ENCODE assay signal across 22 mouse cellular contexts in the genomic region with DNA sequence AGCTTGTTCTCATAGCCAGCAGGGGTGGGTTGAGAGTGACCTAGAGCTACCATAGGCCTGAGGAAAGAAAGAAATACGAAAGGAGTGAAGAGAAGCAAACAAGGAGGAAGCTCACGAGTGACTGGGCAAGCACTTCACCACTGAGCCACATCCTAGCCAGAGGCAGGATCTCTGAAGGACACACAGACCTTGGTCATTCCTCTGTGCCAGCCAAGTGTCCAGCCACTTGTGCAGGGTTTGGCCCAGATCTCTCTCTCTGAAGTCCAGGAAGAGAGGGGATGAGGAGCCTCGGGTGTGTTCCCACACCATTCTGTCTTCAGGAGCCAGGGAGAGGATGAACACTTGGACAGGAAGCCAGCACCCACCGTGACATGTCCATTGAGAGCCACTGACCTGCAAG.
DNase-seq lines count a peak whose midpoint lies in the region; TF ChIP-seq lines count a peak whose summit lies in the region.
"Had no signal": no experiment of that assay in that cellular context is flagged by ENCODE, and none has a peak within 500 bp of the region (broad histone marks: within the 10 kb centered on the region; RNA-seq: fewer than 3 reads in every experiment).

No protein-coding gene starts in this region.

- H3K36me3 ChIP-seq in kidney, adult 2 months (ENCODE audit: control insufficient read depth, insufficient read depth, low read length): no peaks in the 10 kb centered on the region
- H3K36me3 ChIP-seq: embryonic facial prominence, embryonic 12.5 days; embryonic facial prominence, embryonic 15.5 days; heart, embryonic 13.5 days; hindbrain, embryonic 12.5 days; hindbrain, embryonic 15.5 days had no signal

- TF ChIP-seq CTCF in kidney, adult 2 months (conservative IDR thresholded peaks at IDR 0.05; ENCODE audit: insufficient read depth, insufficient read length, low read depth, low read length): no peak
- TF ChIP-seq CTCF in left cerebral cortex, adult 2 months (IDR thresholded peaks at IDR 0.05): no peak

- H3K27ac ChIP-seq in kidney, adult 2 months (ENCODE audit: insufficient read depth, low read depth, low read length): no peak overlapping the region
- no peak overlapping the region for H3K27ac ChIP-seq in left cerebral cortex, adult 2 months
- H3K27ac ChIP-seq: embryonic facial prominence, embryonic 12.5 days; embryonic facial prominence, embryonic 15.5 days; gastrocnemius, adult 2 months; heart, embryonic 13.5 days; hindbrain, embryonic 12.5 days; hindbrain, embryonic 15.5 days had no signal

- no peak overlapping the region for H3K4me3 ChIP-seq in kidney, adult 2 months (ENCODE audit: insufficient read depth, low read depth, low read length)
- H3K4me3 ChIP-seq in left cerebral cortex, adult 2 months: no peak overlapping the region
- H3K4me3 ChIP-seq: embryonic facial prominence, embryonic 12.5 days; embryonic facial prominence, embryonic 15.5 days; gastrocnemius, adult 2 months; heart, embryonic 13.5 days; hindbrain, embryonic 12.5 days; hindbrain, embryonic 15.5 days had no signal

- no peak for TF ChIP-seq POLR2A in kidney, adult 2 months (IDR thresholded peaks at IDR 0.05; ENCODE audit: low read depth, low read length)

- no peaks in the 10 kb centered on the region for H3K4me1 ChIP-seq in kidney, adult 2 months (ENCODE audit: control insufficient read depth, insufficient read depth, low read length)
- H3K4me1 ChIP-seq: embryonic facial prominence, embryonic 12.5 days; embryonic facial prominence, embryonic 15.5 days; hindbrain, embryonic 12.5 days; hindbrain, embryonic 15.5 days had no signal

- no peaks in the 10 kb centered on the region for H3K27me3 ChIP-seq in kidney, adult 2 months (replicated peaks; ENCODE audit: control insufficient read depth, insufficient read depth, low read length)
- H3K27me3 ChIP-seq: embryonic facial prominence, embryonic 15.5 days; hindbrain, embryonic 15.5 days had no signal

- intact Hi-C loops in left cerebral cortex, adult 2 months (cut with DNase I): no loop called here

- 61% methylated on average over 4 of the region's 4 CpGs for WGBS in kidney, adult 2 months

- peak; percentile 55 to 76 for DNase-seq in adrenal gland, adult (ENCODE audit: inconsistent age in 2 of 2, low spot score in 1 of 2)
- no peak for DNase-seq in adrenal gland, postnatal 4 days (ENCODE audit: low spot score in 2 of 2)
- DNase-seq in kidney, adult 2 months: peak; percentile 34
- no peak for DNase-seq in kidney, postnatal 36 days
- peak; percentile 69 for DNase-seq in adrenal gland, adult 2 months
- peak; percentile 29 for DNase-seq in adrenal gland, postnatal 14 days
- no peak for DNase-seq in thymus, adult 18-20 months
- DNase-seq in left cerebral cortex, adult 2 months (ENCODE audit: extremely low spot score in 1 of 2, low spot score in 2 of 2): no peak
- DNase-seq: cerebellum, adult 11 months; cerebellum, adult 2 months; cerebellum, adult 9-11 months; cerebellum, postnatal 25 days; forebrain, postnatal 0 days; gastrocnemius, adult 2 months; gastrocnemius, postnatal 14 days; heart, adult 11 months; heart, postnatal 4 days had no signal

Comparison
In these comparisons a context has a peak if more than half of its experiments do, and no peak if none do; other contexts are left out.
1. DNase-seq: peak in adrenal gland, adult (2 of 2), kidney, adult 2 months (single experiment), adrenal gland, adult 2 months (single experiment) and adrenal gland, postnatal 14 days (single experiment); none in adrenal gland, postnatal 4 days (0 of 2), kidney, postnatal 36 days (0 of 2), thymus, adult 18-20 months (0 of 2) and left cerebral cortex, adult 2 months (0 of 2).